Mouse (Mus musculus) ovary, postnatal 14 days (tissue): ENCODE measurements around the gene Dnal1.

Experiments used
- DNase-seq: peaks from one replicate; pipeline ENCODE4 v3.0.0; 2022; ENCODE audit warnings: low spot score

Gene Dnal1

GRCm38 (mm10) chr12:84186950-84187349, 72.8 kb downstream of the Dnal1 start:
- no peak for DNase-seq

DNA sequence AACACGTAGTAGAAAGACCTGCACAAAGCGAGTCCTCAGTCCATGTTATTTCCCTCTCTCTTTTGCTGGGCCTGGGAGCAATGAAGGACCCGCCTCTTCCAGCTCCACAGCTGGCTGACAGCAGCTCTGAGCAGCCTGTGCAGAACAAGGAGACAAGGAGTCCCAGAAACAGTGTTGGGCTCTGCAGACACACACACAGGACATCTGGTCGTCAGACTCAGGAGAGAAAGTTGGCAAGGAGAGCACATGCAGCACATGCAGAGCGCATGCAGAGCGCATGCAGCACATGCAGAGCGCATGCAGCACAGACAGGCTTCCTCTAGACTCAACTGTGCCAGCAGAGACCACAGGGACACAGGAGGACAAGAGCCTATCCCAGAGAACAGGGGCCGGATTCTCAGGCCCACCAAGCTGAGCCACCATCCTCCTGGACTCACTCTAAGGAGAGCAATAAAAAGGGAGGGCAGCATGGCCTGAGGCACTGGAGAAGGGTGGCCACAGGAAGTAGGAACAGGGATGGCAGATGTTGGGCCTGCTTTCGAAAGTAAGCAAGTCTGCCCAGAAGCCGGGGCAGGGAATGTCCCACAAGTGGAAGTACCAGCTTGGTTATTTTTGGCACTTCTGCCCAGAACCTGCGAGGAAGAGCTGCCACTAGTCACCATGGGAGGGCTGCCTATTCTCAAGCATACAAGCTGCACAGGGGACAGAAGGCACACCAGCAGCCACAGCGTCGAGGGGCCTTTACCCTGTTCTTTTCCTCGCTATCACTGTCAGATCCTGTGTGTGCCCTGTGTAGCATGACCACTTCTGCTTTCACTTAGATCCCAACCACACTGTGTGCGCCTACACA, 73.8 kb downstream of the Dnal1 start:
- no peak for DNase-seq

- DNase-seq, result no peak
Observed at GRCm38 (mm10) chr12:84188881-84189444, 74.8 kb downstream of the Dnal1 start.

- no peak for DNase-seq
Observed at GRCm38 (mm10) chr12:84190151-84190820, 76.1 kb downstream of the Dnal1 start.

DNA sequence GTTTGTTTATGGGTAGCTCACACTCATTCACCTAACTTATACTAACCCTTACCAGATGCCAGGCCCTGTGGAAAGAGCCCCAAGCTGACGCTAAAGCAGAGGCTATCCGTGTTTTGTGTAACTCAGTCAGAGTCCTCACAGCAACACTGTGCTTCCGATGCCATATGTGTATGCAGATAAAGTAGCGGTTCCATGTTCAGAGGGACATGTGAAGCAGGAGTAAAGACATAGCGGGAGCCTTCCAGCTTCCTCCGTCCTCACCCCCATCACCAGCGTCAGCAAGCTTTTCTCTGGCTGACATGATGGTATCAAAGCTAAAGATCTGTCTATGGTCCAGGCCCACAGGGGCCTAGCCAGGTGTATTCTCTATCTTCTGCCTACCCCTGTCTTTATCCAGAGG, 77.0 kb downstream of the Dnal1 start:
- DNase-seq, result no peak

DNA sequence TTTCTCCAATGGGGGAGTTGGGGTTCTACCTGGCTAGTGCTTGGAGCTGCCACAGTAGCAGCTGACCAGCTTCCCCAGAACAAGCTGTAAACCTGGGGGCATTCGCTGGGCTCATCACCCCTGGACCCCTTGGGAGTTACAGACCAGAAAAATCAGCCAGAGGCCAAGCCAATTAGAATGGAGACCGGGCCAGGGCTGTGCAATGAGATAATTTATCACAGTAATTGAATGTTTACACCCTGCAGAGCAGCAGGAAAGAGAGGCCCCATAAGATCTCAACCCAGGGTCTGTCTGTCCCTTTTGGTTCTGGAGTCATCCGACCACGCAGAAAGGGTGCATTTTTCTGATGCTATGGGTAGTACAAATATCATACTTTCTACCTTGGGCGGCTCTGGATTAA, 77.6 kb downstream of the Dnal1 start:
- DNase-seq, result no peak

DNA sequence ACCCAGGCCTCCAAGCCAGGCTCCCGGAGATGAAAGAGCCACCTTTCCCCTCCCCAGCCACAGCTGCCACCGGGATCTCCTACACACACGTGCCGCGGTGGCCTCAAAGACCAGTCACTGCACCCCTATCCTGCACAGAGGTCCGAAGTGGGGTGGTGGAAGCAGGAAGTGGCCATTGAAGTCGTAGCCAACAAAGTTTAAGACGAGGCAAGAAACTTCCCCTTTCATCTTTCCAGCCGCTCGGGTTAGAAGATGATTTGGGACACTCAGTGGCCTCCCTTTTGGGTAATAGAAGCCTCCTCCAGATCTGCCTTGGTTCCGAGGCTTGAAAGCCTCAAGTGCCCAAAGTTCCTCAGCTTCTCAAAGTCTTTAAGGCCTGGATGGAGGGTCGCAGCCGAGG, 78.1 kb downstream of the Dnal1 start:
- no peak for DNase-seq

GRCm38 (mm10) chr12:84192741-84193641, 78.8 kb downstream of the Dnal1 start:
- peak; percentile 58 for DNase-seq

DNA sequence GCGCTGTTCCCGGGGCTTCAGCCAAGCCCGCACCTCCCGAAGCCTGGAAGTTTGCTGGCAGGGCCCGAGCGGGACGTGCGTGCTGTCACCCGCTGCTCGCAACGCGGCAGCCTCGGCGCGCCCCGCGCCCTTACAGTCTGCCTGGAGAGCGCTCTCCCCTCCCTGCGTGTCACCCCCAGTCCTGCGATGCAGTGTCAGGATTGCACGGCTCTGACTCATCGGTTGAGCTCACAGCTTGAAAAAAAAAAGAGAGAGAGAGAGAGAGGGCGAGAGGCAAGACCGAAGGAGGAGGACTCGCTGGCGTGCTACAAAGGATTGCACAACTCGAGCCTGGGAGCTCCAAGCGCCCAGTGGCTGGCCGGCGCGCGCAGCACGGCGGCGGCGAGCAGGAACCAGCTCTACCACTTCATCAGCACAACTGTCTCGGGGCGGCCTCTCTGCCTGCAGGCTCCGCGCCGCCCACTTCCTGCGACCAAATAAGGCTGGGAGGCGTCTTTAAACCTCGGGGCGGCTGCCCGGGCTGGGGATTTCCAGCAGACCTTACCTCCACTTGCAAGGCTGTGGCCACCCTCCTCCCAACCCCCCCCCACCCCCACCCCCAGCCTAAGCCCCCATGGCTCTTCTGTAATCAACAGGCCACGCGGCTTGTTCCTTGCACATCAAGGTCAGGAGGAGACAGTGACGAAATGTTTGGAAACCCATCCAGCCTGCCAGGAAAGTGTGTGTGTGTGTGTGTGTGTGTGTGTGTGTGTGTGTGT, 79.7 kb downstream of the Dnal1 start:
- DNase-seq, result peak; percentile 85

DNA sequence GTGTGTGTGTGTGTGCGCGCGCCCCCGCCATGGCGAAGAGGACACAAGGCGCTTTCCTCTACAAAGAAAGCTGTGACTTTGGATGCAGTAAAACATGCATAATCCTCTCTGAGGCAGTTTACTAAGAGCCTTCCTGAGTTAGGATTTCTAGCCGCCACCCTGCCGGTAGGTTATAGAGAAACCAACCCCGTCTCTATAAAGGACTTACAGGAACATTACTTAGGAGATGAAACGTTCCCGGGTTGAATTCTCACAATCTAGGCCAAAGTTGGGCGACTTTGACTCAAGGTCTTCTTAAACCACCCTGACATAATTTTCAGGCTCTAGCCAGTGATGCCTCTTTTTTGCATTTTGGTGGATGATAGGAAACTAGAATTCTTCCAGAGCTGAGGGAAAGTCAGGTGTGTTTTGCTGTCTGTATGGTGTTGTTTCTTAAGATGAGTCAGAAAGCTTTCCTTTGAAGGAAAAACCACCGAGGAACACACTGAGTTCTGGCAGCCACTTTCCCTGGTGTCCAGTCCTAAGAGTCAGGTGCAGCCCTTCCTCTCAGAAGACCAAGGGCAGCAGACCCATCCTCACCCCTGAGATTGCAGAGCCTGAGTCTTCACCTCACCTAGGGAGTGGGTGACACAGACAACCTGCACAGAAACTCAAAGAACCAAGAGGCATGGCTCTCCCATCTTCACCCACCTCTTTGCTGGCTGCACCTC, 80.4 kb downstream of the Dnal1 start:
- no peak for DNase-seq

- DNase-seq, result no peak
Observed at GRCm38 (mm10) chr12:84195195-84195594, 81.0 kb downstream of the Dnal1 start.
